Mouse (Mus musculus) liver, embryonic 15.5 days (tissue): Measurements from ENCODE around the gene Tuba1a. TPM values are rescaled to one million over a fixed set of nuclear protein-coding genes. Genes with fewer than 3 reads are reported as not detected.

Source experiments
- ATAC-seq: fragments of 200-750 bp; cut with Nextera tagmentation; 2 replicates; pipeline ENCODE4 v1.8.0; 2017; ENCODE audit warnings: moderate number of reproducible peaks, mild to moderate bottlenecking, moderate library complexity; ENCODE audit not compliant: insufficient read depth
- H3K27ac ChIP-seq: fragments of 300-500 bp; sonication (generic); replicated peaks from 2 replicates; pipeline ENCODE4 v1.5.1; 2015; ENCODE audit warnings: mild to moderate bottlenecking, inconsistent platforms
- H3K27me3 ChIP-seq: fragments of 300-500 bp; sonication (generic); 2 replicates; pipeline ENCODE4 v1.6.1; 2015; ENCODE audit warnings: mild to moderate bottlenecking, inconsistent platforms
- H3K36me3 ChIP-seq: fragments of 300-500 bp; sonication (generic); replicated peaks from 2 replicates; pipeline ENCODE4 v1.6.1; 2015; ENCODE audit warnings: moderate library complexity, mild to moderate bottlenecking, inconsistent platforms
- H3K4me1 ChIP-seq: fragments of 300-500 bp; sonication (generic); replicated peaks from 2 replicates; pipeline ENCODE4 v1.6.1; 2015; ENCODE audit warnings: inconsistent platforms
- H3K4me2 ChIP-seq: fragments of 300-500 bp; sonication (generic); 2 replicates; pipeline ENCODE4 v1.6.1; 2015; ENCODE audit warnings: moderate library complexity, mild to moderate bottlenecking, inconsistent platforms
- H3K4me3 ChIP-seq: fragments of 300-500 bp; sonication (generic); replicated peaks from 2 replicates; pipeline ENCODE4 v1.5.1; 2015; ENCODE audit warnings: mild to moderate bottlenecking, inconsistent platforms
- H3K9ac ChIP-seq: fragments of 300-500 bp; sonication (generic); 2 replicates; pipeline ENCODE4 v1.6.1; 2015; ENCODE audit warnings: moderate library complexity, mild to moderate bottlenecking, inconsistent platforms
- H3K9me3 ChIP-seq: fragments of 300-500 bp; sonication (generic); replicated peaks from 2 replicates; pipeline ENCODE4 v1.6.1; 2016; ENCODE audit warnings: inconsistent platforms
- WGBS: fragments of 180-500 bp; shearing (Covaris S2); methylation state at CpG from one replicate; pipeline ENCODE4 v1.1.7; 2015; ENCODE audit warnings: mixed read lengths; ENCODE audit not compliant: insufficient replicate concordance; 5-methylcytosine and 5-hydroxymethylcytosine counted together
- polyA plus RNA-seq: library from polyadenylated mRNA; unstranded; fragments of >200 nt; fragmentation: Nextera tagmentation; extraction: Ambion mirVana; gene quantifications from 2 replicates; pipeline ENCODE4 v1.2.1, GENCODE M21; 2015

Gene Tuba1a
- polyA plus RNA-seq, 1 experiment from 2014 or later, result 75.1 TPM

GRCm38 (mm10) chr15:98917538-98918498, 35.7 kb downstream of the Tuba1a start, which contains the start of gene Lmbr1l:
Gene Lmbr1l (minus strand): TSS chr15:98918231.
- Histone ChIP-seq H3K36me3 (no peaks in the 10 kb centered on the region), H3K27me3 (no peaks in the 10 kb centered on the region), H3K9ac (peak within 1 kb of the TSS; percentile 79), H3K27ac (peak within 1 kb of the TSS; percentile 83), H3K4me2 (peak within 1 kb of the TSS; percentile 92), H3K9me3 (no peaks in the 10 kb centered on the region), H3K4me3 (peak within 1 kb of the TSS; percentile 86), H3K4me1 (peaks cover 30% of the 10 kb centered on the region)
- under 1% methylated on average over 82 of the region's 82 CpGs for WGBS
- peak; percentile 98 for ATAC-seq

GRCm38 (mm10) chr15:98917091-98917490, 36.4 kb downstream of the Tuba1a start:
- peak overlapping the region; percentile 83; the same call in 1 of the 2 replicates for H3K27ac ChIP-seq
- under 1% methylated on average over 14 of the region's 14 CpGs for WGBS

GRCm38 (mm10) chr15:98916016-98916415, 37.5 kb downstream of the Tuba1a start:
- Histone ChIP-seq H3K36me3 (peaks cover 8% of the 10 kb centered on the region), H3K4me2 (no peak overlapping the region), H3K9me3 (no peaks in the 10 kb centered on the region), H3K9ac (no peak overlapping the region), H3K4me3 (no peak overlapping the region), H3K4me1 (peaks cover 30% of the 10 kb centered on the region), H3K27ac (no peak overlapping the region), H3K27me3 (no peaks in the 10 kb centered on the region)
- 80% methylated on average over 4 of the region's 4 CpGs for WGBS
- no peak for ATAC-seq

More at GRCm38 (mm10) chr15:98917091-98917490, 36.4 kb downstream of the Tuba1a start:
- H3K9me3 ChIP-seq, result no peaks in the 10 kb centered on the region
- H3K27me3 ChIP-seq, result no peaks in the 10 kb centered on the region
- peak overlapping the region; percentile 79 for H3K9ac ChIP-seq
- peak overlapping the region; percentile 92 for H3K4me2 ChIP-seq
- H3K4me3 ChIP-seq, result peak overlapping the region; percentile 86
- no peak for ATAC-seq
- peaks cover 30% of the 10 kb centered on the region for H3K4me1 ChIP-seq
- no peaks in the 10 kb centered on the region for H3K36me3 ChIP-seq

- no peak overlapping the region for H3K9ac ChIP-seq
- peaks cover 12% of the 10 kb centered on the region for H3K36me3 ChIP-seq
- no peak overlapping the region for H3K4me3 ChIP-seq
- no peaks in the 10 kb centered on the region for H3K9me3 ChIP-seq
- no peaks in the 10 kb centered on the region for H3K27me3 ChIP-seq
- no peak for ATAC-seq
- no peak overlapping the region for H3K4me2 ChIP-seq
- H3K4me1 ChIP-seq, result peaks cover 30% of the 10 kb centered on the region
- WGBS, result 71% methylated on average over 6 of the region's 6 CpGs
- H3K27ac ChIP-seq, result no peak overlapping the region
Observed at GRCm38 (mm10) chr15:98914903-98915302, 38.6 kb downstream of the Tuba1a start.

GRCm38 (mm10) chr15:98904692-98905091, 48.8 kb downstream of the Tuba1a start:
- no peaks in the 10 kb centered on the region for H3K9me3 ChIP-seq
- WGBS, result 36% methylated on average over 10 of the region's 10 CpGs
- H3K27me3 ChIP-seq, result peaks cover 18% of the 10 kb centered on the region
- peaks cover 10% of the 10 kb centered on the region; the same call in 1 of the 2 replicates for H3K36me3 ChIP-seq
- ATAC-seq, result no peak
- H3K27ac ChIP-seq, result no peak overlapping the region
- no peak overlapping the region for H3K4me3 ChIP-seq
- no peak overlapping the region for H3K4me2 ChIP-seq
- no peaks in the 10 kb centered on the region for H3K4me1 ChIP-seq
- H3K9ac ChIP-seq, result no peak overlapping the region

GRCm38 (mm10) chr15:98902600-98902999, 50.9 kb downstream of the Tuba1a start:
- Histone ChIP-seq H3K9ac (no peak overlapping the region), H3K4me3 (no peak overlapping the region), H3K36me3 (0 out of 2 replicates have a peak, but pooled peaks cover 5% of the 10 kb centered on the region), H3K27ac (no peak overlapping the region), H3K9me3 (no peaks in the 10 kb centered on the region), H3K27me3 (peaks cover 38% of the 10 kb centered on the region), H3K4me1 (peaks cover 8% of the 10 kb centered on the region; the same call in 1 of the 2 replicates), H3K4me2 (no peak overlapping the region)
- ATAC-seq, result no peak
- WGBS, result 80% methylated on average over 2 of the region's 2 CpGs

- Histone ChIP-seq H3K9me3 (no peaks in the 10 kb centered on the region), H3K9ac (no peak overlapping the region), H3K27ac (no peak overlapping the region), H3K4me1 (peaks cover 19% of the 10 kb centered on the region), H3K4me2 (no peak overlapping the region), H3K36me3 (0 out of 2 replicates have a peak, but pooled peaks cover 5% of the 10 kb centered on the region), H3K4me3 (no peak overlapping the region), H3K27me3 (peaks cover 49% of the 10 kb centered on the region)
- 28% methylated on average over 1 of the region's 1 CpGs for WGBS
- no peak for ATAC-seq
Observed at GRCm38 (mm10) chr15:98901530-98901929, 52.0 kb downstream of the Tuba1a start.

Other genes with a start within 250 kb of the Tuba1a start
- gene Ccdc65, start 245.5 kb downstream of the Tuba1a start, polyA plus RNA-seq, result not detected in 2 replicates
- gene Fkbp11, start 225.5 kb downstream of the Tuba1a start, polyA plus RNA-seq, result 156 and 176 TPM in 2 replicates
- gene Arf3, start 190.5 kb downstream of the Tuba1a start, polyA plus RNA-seq, result 11.7 and 14.3 TPM in 2 replicates
- not detected in 2 replicates for gene Wnt10b, start 175.6 kb downstream of the Tuba1a start, polyA plus RNA-seq
- gene Wnt1, start 163.8 kb downstream of the Tuba1a start, polyA plus RNA-seq, result not detected in 2 replicates
- gene Ddn, start 144.2 kb downstream of the Tuba1a start, polyA plus RNA-seq, result not detected in 2 replicates
- 94.1 and 95.7 TPM in 2 replicates for gene Prkag1, start 122.2 kb downstream of the Tuba1a start, polyA plus RNA-seq
- 3.7 and 4.2 TPM in 2 replicates for gene Kmt2d, start 82.5 kb downstream of the Tuba1a start, polyA plus RNA-seq
- gene Rhebl1, start 59.2 kb downstream of the Tuba1a start, polyA plus RNA-seq, result 2.9 and 3.0 TPM in 2 replicates
- 0.08 and 0.12 TPM in 2 replicates for gene Dhh, start 55.2 kb downstream of the Tuba1a start, polyA plus RNA-seq
- 4.7 and 4.8 TPM in 2 replicates for gene Lmbr1l, start 35.5 kb downstream of the Tuba1a start, polyA plus RNA-seq
- 1,053 and 1,106 TPM in 2 replicates for gene Tuba1b, start 19.1 kb downstream of the Tuba1a start, polyA plus RNA-seq
- gene Gm49450, start 152 bp downstream of the Tuba1a start, polyA plus RNA-seq, result not detected in 2 replicates
- gene Tuba1c, start 76.2 kb upstream of the Tuba1a start, polyA plus RNA-seq, result 271 and 291 TPM in 2 replicates
- 0.83 and 1.2 TPM in 2 replicates for gene Prph, start 101.5 kb upstream of the Tuba1a start, polyA plus RNA-seq
- 14.6 and 15.9 TPM in 2 replicates for gene Troap, start 120.9 kb upstream of the Tuba1a start, polyA plus RNA-seq
- gene C1ql4, start 134.1 kb upstream of the Tuba1a start, polyA plus RNA-seq, result not detected in 2 replicates
- 18.1 and 21.5 TPM in 2 replicates for gene Dnajc22, start 139.5 kb upstream of the Tuba1a start, polyA plus RNA-seq
- 6.7 and 7.7 TPM in 2 replicates for gene Spats2, start 172.2 kb upstream of the Tuba1a start, polyA plus RNA-seq